Mouse (Mus musculus) E14TG2a.4 (cell line): ENCODE results near the gene Col25a1.

ENCODE experiments used
- H3K27me3 ChIP-seq: 2 replicates; pipeline ENCODE4 v1.6.1; 2014; ENCODE audit warnings: low read length, control low read depth; ENCODE audit not compliant: insufficient read depth
- H3K36me3 ChIP-seq: 2 replicates; pipeline ENCODE4 v1.6.1; 2014; ENCODE audit warnings: low read length, control low read depth; ENCODE audit not compliant: insufficient read depth
- H3K4me1 ChIP-seq: replicated peaks from 2 replicates; pipeline ENCODE4 v1.6.1; 2014; ENCODE audit warnings: low read depth, low read length, control low read depth
- H3K4me3 ChIP-seq: replicated peaks from 2 replicates; pipeline ENCODE4 v1.5.1; 2014; ENCODE audit warnings: mild to moderate bottlenecking, low read length
- H3K9me3 ChIP-seq: 2 replicates; pipeline ENCODE4 v1.6.1; 2014; ENCODE audit warnings: low read length, control low read depth
- CTCF ChIP-seq: conservative IDR thresholded peaks from 2 replicates; pipeline ENCODE4 v1.5.1; 2014; ENCODE audit warnings: low read length
- NANOG ChIP-seq: IDR thresholded peaks from 2 replicates; pipeline ENCODE4 v1.6.1; 2014; ENCODE audit warnings: borderline replicate concordance, low read length, mixed read lengths
- POU5F1 ChIP-seq: IDR thresholded peaks from 2 replicates; pipeline ENCODE4 v1.6.1; 2014; ENCODE audit warnings: low read length, borderline replicate concordance

Gene Col25a1

GRCm38 (mm10) chr3:130237852-130238251 lies 106.6 kb downstream of the Col25a1 start:
- H3K4me3 ChIP-seq, result no peak overlapping the region
- H3K4me1 ChIP-seq, result no peaks in the 10 kb centered on the region
- no peaks in the 10 kb centered on the region for H3K27me3 ChIP-seq
- no peaks in the 10 kb centered on the region for H3K36me3 ChIP-seq
- TF ChIP-seq NANOG (no peak), CTCF (no peak), POU5F1 (no peak)
- no peaks in the 10 kb centered on the region for H3K9me3 ChIP-seq

- Histone ChIP-seq H3K9me3 (peaks cover 3% of the 10 kb centered on the region; the same call in 1 of the 2 replicates), H3K4me1 (no peaks in the 10 kb centered on the region), H3K27me3 (no peaks in the 10 kb centered on the region), H3K4me3 (no peak overlapping the region), H3K36me3 (no peaks in the 10 kb centered on the region)
- TF ChIP-seq NANOG (no peak), POU5F1 (no peak), CTCF (no peak)
These were observed 110.6 kb downstream of the Col25a1 start for GRCm38 (mm10) chr3:130241924-130242323.

- no peaks in the 10 kb centered on the region for H3K27me3 ChIP-seq
- no peak overlapping the region for H3K4me3 ChIP-seq
- H3K36me3 ChIP-seq, result no peaks in the 10 kb centered on the region
- TF ChIP-seq CTCF, result no peak
- no peak for TF ChIP-seq POU5F1
- no peak for TF ChIP-seq NANOG
- H3K4me1 ChIP-seq, result no peaks in the 10 kb centered on the region
- H3K9me3 ChIP-seq, result peaks cover 3% of the 10 kb centered on the region
These were observed 111.5 kb downstream of the Col25a1 start for GRCm38 (mm10) chr3:130242647-130243296.

- no peak for TF ChIP-seq CTCF
- Histone ChIP-seq H3K4me1 (no peaks in the 10 kb centered on the region), H3K36me3 (no peaks in the 10 kb centered on the region), H3K9me3 (peaks cover 11% of the 10 kb centered on the region), H3K4me3 (no peak overlapping the region), H3K27me3 (no peaks in the 10 kb centered on the region)
These were observed 121.1 kb downstream of the Col25a1 start for GRCm38 (mm10) chr3:130252355-130252754.

- no peak for TF ChIP-seq CTCF
- no peak for TF ChIP-seq NANOG
- TF ChIP-seq POU5F1, result no peak
- H3K9me3 ChIP-seq, result peaks cover 13% of the 10 kb centered on the region
- H3K4me1 ChIP-seq, result no peaks in the 10 kb centered on the region
- H3K27me3 ChIP-seq, result no peaks in the 10 kb centered on the region
- no peaks in the 10 kb centered on the region for H3K36me3 ChIP-seq
- H3K4me3 ChIP-seq, result no peak overlapping the region
These were observed 124.8 kb downstream of the Col25a1 start for GRCm38 (mm10) chr3:130256059-130256458.

- Histone ChIP-seq H3K27me3 (no peaks in the 10 kb centered on the region), H3K9me3 (peaks cover 13% of the 10 kb centered on the region), H3K36me3 (no peaks in the 10 kb centered on the region), H3K4me1 (no peaks in the 10 kb centered on the region), H3K4me3 (no peak overlapping the region)
- TF ChIP-seq POU5F1, result no peak
- no peak for TF ChIP-seq CTCF
- no peak for TF ChIP-seq NANOG
These were observed 125.3 kb downstream of the Col25a1 start for GRCm38 (mm10) chr3:130256610-130257009.

GRCm38 (mm10) chr3:130259670-130260069 lies 128.4 kb downstream of the Col25a1 start:
- no peaks in the 10 kb centered on the region for H3K4me1 ChIP-seq
- peaks cover 13% of the 10 kb centered on the region for H3K9me3 ChIP-seq
- no peaks in the 10 kb centered on the region for H3K36me3 ChIP-seq
- H3K27me3 ChIP-seq, result no peaks in the 10 kb centered on the region
- TF ChIP-seq NANOG, result no peak
- TF ChIP-seq CTCF, result peak; percentile 27
- TF ChIP-seq POU5F1, result no peak
- no peak overlapping the region for H3K4me3 ChIP-seq

GRCm38 (mm10) chr3:130260316-130260715 lies 129.0 kb downstream of the Col25a1 start:
- TF ChIP-seq NANOG (no peak), CTCF (no peak), POU5F1 (no peak)
- Histone ChIP-seq H3K4me1 (no peaks in the 10 kb centered on the region), H3K27me3 (no peaks in the 10 kb centered on the region), H3K9me3 (peaks cover 13% of the 10 kb centered on the region), H3K4me3 (no peak overlapping the region), H3K36me3 (no peaks in the 10 kb centered on the region)

GRCm38 (mm10) chr3:130265104-130265503 lies 133.8 kb downstream of the Col25a1 start:
- no peaks in the 10 kb centered on the region for H3K4me1 ChIP-seq
- H3K4me3 ChIP-seq, result no peak overlapping the region
- H3K36me3 ChIP-seq, result no peaks in the 10 kb centered on the region
- H3K27me3 ChIP-seq, result no peaks in the 10 kb centered on the region
- no peaks in the 10 kb centered on the region for H3K9me3 ChIP-seq
- TF ChIP-seq NANOG (no peak), POU5F1 (no peak), CTCF (no peak)
